Mouse (Mus musculus): Measurements from ENCODE around the gene Arhgap9. TPM values are rescaled to one million over a fixed set of nuclear protein-coding genes. Genes with fewer than 3 reads are reported as not detected.

Arhgap9 gene
- total and polyA plus RNA-seq, 2 experiments = 1.5 to 2.1 TPM

GRCm38 (mm10) chr10:127289573-127290191 lies 32.1 kb upstream of the Arhgap9 start:
- DNase-seq (ENCODE audit: extremely low read depth, low read depth, low spot score) = peak; percentile 81
- 0 out of 2 replicates have a peak, but pooled peaks have one; percentile 16 for TF ChIP-seq POLR2A (IDR thresholded peaks at IDR 0.05; ENCODE audit: extremely low read depth, insufficient read depth, low read length)
- no peak for TF ChIP-seq CTCF (IDR thresholded peaks at IDR 0.05; ENCODE audit: low read depth, low read length)
- Histone ChIP-seq H3K79me2 (ENCODE audit: control insufficient read depth, insufficient read depth, low read length) (peaks cover 19% of the 10 kb centered on the region; the same call in 1 of the 2 replicates), H3K4me1 (ENCODE audit: control insufficient read depth, insufficient read depth, low read length) (peaks cover 25% of the 10 kb centered on the region), H3K9ac (ENCODE audit: low read depth, low read length) (peak overlapping the region; percentile 70), H3K27ac (replicated peaks; ENCODE audit: insufficient read depth, low read depth, low read length) (peak overlapping the region; percentile 90), H3K27me3 (ENCODE audit: control insufficient read depth, insufficient read depth, low read length) (no peaks in the 10 kb centered on the region), H3K36me3 (ENCODE audit: control insufficient read depth, insufficient read depth, low read length) (peaks cover 8% of the 10 kb centered on the region; the same call in 1 of the 2 replicates), H3K4me3 (ENCODE audit: insufficient read depth, low read depth, low read length) (peak overlapping the region; percentile 80)
- 0% methylated on average over 15 of the region's 15 CpGs for WGBS

GRCm38 (mm10) chr10:127290307-127290929 lies 31.3 kb upstream of the Arhgap9 start:
- Histone ChIP-seq H3K27ac (replicated peaks; ENCODE audit: insufficient read depth, low read depth, low read length) (peak overlapping the region; percentile 90), H3K36me3 (ENCODE audit: control insufficient read depth, insufficient read depth, low read length) (peaks cover 13% of the 10 kb centered on the region), H3K9ac (ENCODE audit: low read depth, low read length) (peak overlapping the region; percentile 81), H3K4me1 (ENCODE audit: control insufficient read depth, insufficient read depth, low read length) (peaks cover 28% of the 10 kb centered on the region), H3K79me2 (ENCODE audit: control insufficient read depth, insufficient read depth, low read length) (peaks cover 19% of the 10 kb centered on the region; the same call in 1 of the 2 replicates), H3K27me3 (ENCODE audit: control insufficient read depth, insufficient read depth, low read length) (no peaks in the 10 kb centered on the region), H3K4me3 (ENCODE audit: insufficient read depth, low read depth, low read length) (peak overlapping the region; percentile 74)
- TF ChIP-seq POLR2A (IDR thresholded peaks at IDR 0.05; ENCODE audit: extremely low read depth, insufficient read depth, low read length) (peak; percentile 91), CTCF (IDR thresholded peaks at IDR 0.05; ENCODE audit: low read depth, low read length) (no peak)
- under 1% methylated on average over 42 of the region's 47 CpGs for WGBS
- DNase-seq (ENCODE audit: extremely low read depth, low read depth, low spot score) = peak; percentile 95

- peak; percentile 42 for DNase-seq (ENCODE audit: extremely low read depth, low read depth, low spot score)
- TF ChIP-seq CTCF (IDR thresholded peaks at IDR 0.05; ENCODE audit: low read depth, low read length) (no peak), POLR2A (IDR thresholded peaks at IDR 0.05; ENCODE audit: extremely low read depth, insufficient read depth, low read length) (no peak)
- H3K79me2 ChIP-seq (ENCODE audit: control insufficient read depth, insufficient read depth, low read length) = peaks cover 18% of the 10 kb centered on the region; the same call in 1 of the 2 replicates
- H3K27me3 ChIP-seq (ENCODE audit: control insufficient read depth, insufficient read depth, low read length) = no peaks in the 10 kb centered on the region
- peaks cover 19% of the 10 kb centered on the region for H3K36me3 ChIP-seq (ENCODE audit: control insufficient read depth, insufficient read depth, low read length)
- peaks cover 28% of the 10 kb centered on the region for H3K4me1 ChIP-seq (ENCODE audit: control insufficient read depth, insufficient read depth, low read length)
- 3% methylated on average over 19 of the region's 19 CpGs for WGBS
- H3K27ac ChIP-seq (replicated peaks; ENCODE audit: insufficient read depth, low read depth, low read length) = peak overlapping the region; percentile 78
- peak overlapping the region; percentile 81 for H3K9ac ChIP-seq (ENCODE audit: low read depth, low read length)
- H3K4me3 ChIP-seq (ENCODE audit: insufficient read depth, low read depth, low read length) = peak overlapping the region; percentile 74
Measured at GRCm38 (mm10) chr10:127290930-127291880, 30.6 kb upstream of the Arhgap9 start.

- Histone ChIP-seq H3K9ac (ENCODE audit: low read depth, low read length) (no peak overlapping the region), H3K36me3 (ENCODE audit: control insufficient read depth, insufficient read depth, low read length) (peaks cover 26% of the 10 kb centered on the region), H3K4me1 (ENCODE audit: control insufficient read depth, insufficient read depth, low read length) (peaks cover 21% of the 10 kb centered on the region), H3K27me3 (ENCODE audit: control insufficient read depth, insufficient read depth, low read length) (no peaks in the 10 kb centered on the region), H3K4me3 (ENCODE audit: insufficient read depth, low read depth, low read length) (no peak overlapping the region), H3K27ac (replicated peaks; ENCODE audit: insufficient read depth, low read depth, low read length) (no peak overlapping the region), H3K79me2 (ENCODE audit: control insufficient read depth, insufficient read depth, low read length) (peaks cover 11% of the 10 kb centered on the region; the same call in 1 of the 2 replicates)
- DNase-seq (ENCODE audit: extremely low read depth, low read depth, low spot score) = no peak
- WGBS = 7% methylated on average over 5 of the region's 5 CpGs
- TF ChIP-seq POLR2A (IDR thresholded peaks at IDR 0.05; ENCODE audit: extremely low read depth, insufficient read depth, low read length) (no peak), CTCF (IDR thresholded peaks at IDR 0.05; ENCODE audit: low read depth, low read length) (no peak)
Measured at GRCm38 (mm10) chr10:127291881-127292638, 29.7 kb upstream of the Arhgap9 start.

- Histone ChIP-seq H3K79me2 (ENCODE audit: control insufficient read depth, insufficient read depth, low read length) (peaks cover 4% of the 10 kb centered on the region; the same call in 1 of the 2 replicates), H3K27me3 (ENCODE audit: control insufficient read depth, insufficient read depth, low read length) (no peaks in the 10 kb centered on the region), H3K9ac (ENCODE audit: low read depth, low read length) (peak overlapping the region; percentile 3; the same call in 1 of the 2 replicates), H3K36me3 (ENCODE audit: control insufficient read depth, insufficient read depth, low read length) (peaks cover 35% of the 10 kb centered on the region), H3K27ac (replicated peaks; ENCODE audit: insufficient read depth, low read depth, low read length) (peak overlapping the region; percentile 1; the same call in 1 of the 2 replicates), H3K4me3 (ENCODE audit: insufficient read depth, low read depth, low read length) (no peak overlapping the region), H3K4me1 (ENCODE audit: control insufficient read depth, insufficient read depth, low read length) (peaks cover 14% of the 10 kb centered on the region; the same call in 1 of the 2 replicates)
- DNase-seq (ENCODE audit: extremely low read depth, low read depth, low spot score) = peak; percentile 64
- no peak for TF ChIP-seq POLR2A (IDR thresholded peaks at IDR 0.05; ENCODE audit: extremely low read depth, insufficient read depth, low read length)
- no peak for TF ChIP-seq CTCF (IDR thresholded peaks at IDR 0.05; ENCODE audit: low read depth, low read length)
- WGBS = 21% methylated on average over 6 of the region's 6 CpGs
Measured at GRCm38 (mm10) chr10:127292987-127293538, 28.7 kb upstream of the Arhgap9 start.

Data from liver, adult 2 months (tissue).